Mouse (Mus musculus): Measurements from ENCODE around the gene Cpm.

GRCm38 (mm10) chr10:117708856-117709255 is 79.6 kb downstream of the Cpm start:
- TF ChIP-seq CTCF (IDR thresholded peaks at IDR 0.05; ENCODE audit: low read depth, low read length) (no peak), GATA1 (IDR thresholded peaks at IDR 0.05; ENCODE audit: borderline replicate concordance, low read length) (no peak), TAL1 (conservative IDR thresholded peaks at IDR 0.05; ENCODE audit: low read depth, low read length) (no peak)
